In genomic region chr4:88723497-88724090, GRCm38 (mm10) we compare ENCODE assay signal across 25 mouse cellular contexts. TPM values are rescaled to one million over a fixed set of nuclear protein-coding genes. Genes with fewer than 3 reads are reported as not detected.
DNase-seq lines count a peak whose midpoint lies in the region; ATAC-seq lines count a peak whose summit lies in the region.
"Had no signal": no experiment of that assay in that cellular context is flagged by ENCODE, and none has a peak within 500 bp of the region (broad histone marks: within the 10 kb centered on the region; RNA-seq: fewer than 3 reads in every experiment).

No protein-coding gene starts in this region.

- 0 out of 2 replicates have a peak, but pooled peaks cover 5% of the 10 kb centered on the region for H3K36me3 ChIP-seq in heart, embryonic 11.5 days (ENCODE audit: control insufficient read depth, insufficient read depth, low read length)
- H3K36me3 ChIP-seq in lung, embryonic 16.5 days (ENCODE audit: control insufficient read depth, insufficient read depth, low read length) = peaks cover 7% of the 10 kb centered on the region
- H3K36me3 ChIP-seq in kidney, embryonic 14.5 days (ENCODE audit: control insufficient read depth, insufficient read depth, low read length) = peaks cover 14% of the 10 kb centered on the region; the same call in 1 of the 2 replicates

- no peaks in the 10 kb centered on the region for H3K9me3 ChIP-seq in heart, embryonic 11.5 days (replicated peaks; ENCODE audit: control insufficient read depth, low read length)
- no peaks in the 10 kb centered on the region for H3K9me3 ChIP-seq in lung, embryonic 16.5 days (ENCODE audit: control insufficient read depth, low read length)
- H3K9me3 ChIP-seq in kidney, embryonic 14.5 days (ENCODE audit: control insufficient read depth, low read length) = no peaks in the 10 kb centered on the region
- H3K9me3 ChIP-seq: forebrain, embryonic 15.5 days; limb, embryonic 12.5 days; liver, embryonic 15.5 days had no signal

- 67% methylated on average over 8 of the region's 8 CpGs for WGBS in heart, embryonic 11.5 days (ENCODE audit: insufficient replicate concordance)
- WGBS in lung, embryonic 16.5 days = 46% methylated on average over 8 of the region's 8 CpGs
- WGBS in kidney, embryonic 14.5 days = 46% methylated on average over 8 of the region's 8 CpGs

- ATAC-seq in heart, embryonic 11.5 days (replicated peaks; ENCODE audit: insufficient number of reproducible peaks, low FRiP score, low TSS enrichment) = no peak
- peak; percentile 43 for ATAC-seq in lung, embryonic 16.5 days (ENCODE audit: low read depth)
- ATAC-seq in kidney, embryonic 14.5 days (ENCODE audit: low FRiP score, low TSS enrichment) = no peak
- ATAC-seq: activated CD4-positive, CD25-positive, alpha-beta regulatory T cell, adult 4 months; forebrain, embryonic 15.5 days; hindbrain, embryonic 16.5 days had no signal

- H3K9ac ChIP-seq in heart, embryonic 11.5 days (ENCODE audit: low read depth, low read length) = no peak overlapping the region
- H3K9ac ChIP-seq in lung, embryonic 16.5 days (ENCODE audit: low read length) = no peak overlapping the region
- no peak overlapping the region for H3K9ac ChIP-seq in kidney, embryonic 14.5 days (ENCODE audit: low read depth, low read length)
- H3K9ac ChIP-seq: limb, embryonic 12.5 days; liver, embryonic 15.5 days had no signal

- no peak overlapping the region for H3K4me3 ChIP-seq in heart, embryonic 11.5 days (ENCODE audit: low read depth, low read length)
- H3K4me3 ChIP-seq in lung, embryonic 16.5 days (ENCODE audit: low read length) = no peak overlapping the region
- H3K4me3 ChIP-seq in kidney, embryonic 14.5 days (ENCODE audit: low read length) = no peak overlapping the region
- H3K4me3 ChIP-seq: limb, embryonic 12.5 days; liver, embryonic 15.5 days had no signal

- peak; percentile 42 for DNase-seq in heart, adult 11 months
- no peak for DNase-seq in lung, postnatal 4 days
- DNase-seq in right cerebral cortex, postnatal 36 days (ENCODE audit: low spot score in 2 of 2) = no peak
- DNase-seq in adrenal gland, adult 8-10 months = no peak
- no peak for DNase-seq in adrenal gland, postnatal 36 days
- DNase-seq: right cerebral cortex, postnatal 4 days had no signal

- H3K4me2 ChIP-seq in heart, embryonic 11.5 days = no peak overlapping the region
- no peak overlapping the region for H3K4me2 ChIP-seq in lung, embryonic 16.5 days (ENCODE audit: low read depth, low read length)
- no peak overlapping the region for H3K4me2 ChIP-seq in kidney, embryonic 14.5 days (replicated peaks; ENCODE audit: low read depth, low read length)

- no peaks in the 10 kb centered on the region for H3K27me3 ChIP-seq in heart, embryonic 11.5 days (ENCODE audit: control insufficient read depth, insufficient read depth, low read length)
- no peaks in the 10 kb centered on the region for H3K27me3 ChIP-seq in lung, embryonic 16.5 days (ENCODE audit: control insufficient read depth, insufficient read depth, low read depth, low read length)
- H3K27me3 ChIP-seq in kidney, embryonic 14.5 days (ENCODE audit: control insufficient read depth, insufficient read depth, low read length) = no peaks in the 10 kb centered on the region
- H3K27me3 ChIP-seq: forebrain, embryonic 15.5 days had no signal

- H3K27ac ChIP-seq in heart, embryonic 11.5 days (ENCODE audit: low read depth, low read length) = no peak overlapping the region
- peak overlapping the region; percentile 86 for H3K27ac ChIP-seq in lung, embryonic 16.5 days (ENCODE audit: low read length)
- H3K27ac ChIP-seq in kidney, embryonic 14.5 days (ENCODE audit: low read depth, low read length) = peak overlapping the region; percentile 38; the same call in 1 of the 2 replicates
- H3K27ac ChIP-seq: forebrain, embryonic 15.5 days; left cerebral cortex, adult 2 months; limb, embryonic 12.5 days; liver, embryonic 15.5 days had no signal

- peaks cover 13% of the 10 kb centered on the region for H3K4me1 ChIP-seq in heart, embryonic 11.5 days (ENCODE audit: control insufficient read depth, insufficient read depth, low read length)
- peaks cover 16% of the 10 kb centered on the region for H3K4me1 ChIP-seq in lung, embryonic 16.5 days (replicated peaks; ENCODE audit: control insufficient read depth, insufficient read depth, low read length)
- H3K4me1 ChIP-seq in kidney, embryonic 14.5 days (ENCODE audit: control insufficient read depth, insufficient read depth, low read length) = peaks cover 20% of the 10 kb centered on the region

RNA-seq across cellular contexts. Expression of gene Klhl9, which starts 1.3 kb away (rescaled TPM):
- polyA plus RNA-seq in heart, embryonic 11.5 days (2014; fragmentation: Nextera tagmentation; extraction: Ambion mirVana) = 99.9 and 113 TPM in 2 replicates
- polyA plus RNA-seq in lung, embryonic 16.5 days (2015; fragmentation: Nextera tagmentation; extraction: Ambion mirVana) = 88.1 and 91.8 TPM in 2 replicates
- 86.2 and 120 TPM in 2 replicates for polyA plus RNA-seq in kidney, embryonic 14.5 days (2014; fragmentation: Nextera tagmentation; extraction: Ambion mirVana)
- total RNA-seq in adrenal gland, adult 8-10 months (2022) = 100 to 1,000 TPM in 1 of 4 experiments, 10 to 100 TPM in 3; 76.7 to 100 (median 91.0) TPM
- 10 to 100 TPM; 82.5 to 89.7 TPM for total RNA-seq in adrenal gland, postnatal 36 days (2021)

RNA-seq across cellular contexts. Expression of gene Gm26566, which starts 2.0 kb away (rescaled TPM):
- 0.63 and 0.87 TPM in 2 replicates for polyA plus RNA-seq in heart, embryonic 11.5 days (2014; fragmentation: Nextera tagmentation; extraction: Ambion mirVana)
- 0.82 and 1.2 TPM in 2 replicates for polyA plus RNA-seq in lung, embryonic 16.5 days (2015; fragmentation: Nextera tagmentation; extraction: Ambion mirVana)
- polyA plus RNA-seq in kidney, embryonic 14.5 days (2014; fragmentation: Nextera tagmentation; extraction: Ambion mirVana) = 0.31 and 0.81 TPM in 2 replicates
- total RNA-seq in adrenal gland, adult 8-10 months (2022) = under 1 TPM; 0.67 to 0.92 (median 0.73) TPM
- total RNA-seq in adrenal gland, postnatal 36 days (2021) = under 1 TPM; 0.36 to 0.60 TPM
- total RNA-seq: granulocyte monocyte progenitor cell, adult 5-6 weeks had no signal
- polyA plus RNA-seq: activated CD4-positive, CD25-positive, alpha-beta regulatory T cell, adult 4 months had no signal

RNA-seq across cellular contexts. Expression of gene Gm13271, which starts 31.1 kb away (rescaled TPM):
- not detected in 2 replicates for polyA plus RNA-seq in heart, embryonic 11.5 days (2014; fragmentation: Nextera tagmentation; extraction: Ambion mirVana)
- polyA plus RNA-seq in lung, embryonic 16.5 days (2015; fragmentation: Nextera tagmentation; extraction: Ambion mirVana) = not detected in 2 replicates
- not detected in 2 replicates for polyA plus RNA-seq in kidney, embryonic 14.5 days (2014; fragmentation: Nextera tagmentation; extraction: Ambion mirVana)
- not detected for total RNA-seq in adrenal gland, adult 8-10 months (2022)
- total RNA-seq in adrenal gland, postnatal 36 days (2021) = not detected
- total RNA-seq: gastrocnemius, adult 18-20 months; granulocyte monocyte progenitor cell, adult 5-6 weeks; layer of hippocampus, adult 2 months; left cerebral cortex, adult 2 months; megakaryocyte-erythroid progenitor cell, adult 5-6 weeks; midbrain, postnatal 0 days had no signal
- polyA plus RNA-seq: activated CD4-positive, CD25-positive, alpha-beta regulatory T cell, adult 4 months; cortical plate, adult 2 months; erythroblast, embryonic 14.5 days; forebrain, embryonic 15.5 days; heart, postnatal 0 days; hindbrain, embryonic 16.5 days; limb, embryonic 12.5 days; liver, embryonic 15.5 days; midbrain, postnatal 0 days; neural tube, embryonic 11.5 days; thymus, postnatal 0 days had no signal

RNA-seq across cellular contexts. Expression of gene Ifnab, which starts 32.4 kb away (rescaled TPM):
- polyA plus RNA-seq in heart, embryonic 11.5 days (2014; fragmentation: Nextera tagmentation; extraction: Ambion mirVana) = not detected in 2 replicates
- not detected in 2 replicates for polyA plus RNA-seq in lung, embryonic 16.5 days (2015; fragmentation: Nextera tagmentation; extraction: Ambion mirVana)
- polyA plus RNA-seq in kidney, embryonic 14.5 days (2014; fragmentation: Nextera tagmentation; extraction: Ambion mirVana) = not detected in 2 replicates
- not detected for total RNA-seq in adrenal gland, adult 8-10 months (2022)
- total RNA-seq in adrenal gland, postnatal 36 days (2021) = not detected
- total RNA-seq: gastrocnemius, adult 18-20 months; granulocyte monocyte progenitor cell, adult 5-6 weeks; layer of hippocampus, adult 2 months; left cerebral cortex, adult 2 months; megakaryocyte-erythroid progenitor cell, adult 5-6 weeks; midbrain, postnatal 0 days had no signal
- polyA plus RNA-seq: activated CD4-positive, CD25-positive, alpha-beta regulatory T cell, adult 4 months; cortical plate, adult 2 months; erythroblast, embryonic 14.5 days; forebrain, embryonic 15.5 days; heart, postnatal 0 days; hindbrain, embryonic 16.5 days; limb, embryonic 12.5 days; liver, embryonic 15.5 days; midbrain, postnatal 0 days; neural tube, embryonic 11.5 days; thymus, postnatal 0 days had no signal

RNA-seq across cellular contexts. Expression of gene Gm13283, which starts 36.3 kb away (rescaled TPM):
- polyA plus RNA-seq in heart, embryonic 11.5 days (2014; fragmentation: Nextera tagmentation; extraction: Ambion mirVana) = 0.39 and 0.56 TPM in 2 replicates
- 0.31 TPM in 1 of 2 replicates, not detected in the other for polyA plus RNA-seq in lung, embryonic 16.5 days (2015; fragmentation: Nextera tagmentation; extraction: Ambion mirVana)
- polyA plus RNA-seq in kidney, embryonic 14.5 days (2014; fragmentation: Nextera tagmentation; extraction: Ambion mirVana) = 0.30 and 0.47 TPM in 2 replicates
- total RNA-seq in adrenal gland, adult 8-10 months (2022) = not detected
- total RNA-seq in adrenal gland, postnatal 36 days (2021) = under 1 TPM in 1 of 2 experiments, not detected in 1; 0.20 TPM
- total RNA-seq: gastrocnemius, adult 18-20 months; layer of hippocampus, adult 2 months; left cerebral cortex, adult 2 months; megakaryocyte-erythroid progenitor cell, adult 5-6 weeks; midbrain, postnatal 0 days had no signal
- polyA plus RNA-seq: cortical plate, adult 2 months; erythroblast, embryonic 14.5 days; forebrain, embryonic 15.5 days; hindbrain, embryonic 16.5 days; liver, embryonic 15.5 days; midbrain, postnatal 0 days; neural tube, embryonic 11.5 days had no signal
